Mouse (Mus musculus): ENCODE results near the gene Osbpl9. TPM values are rescaled to one million over a fixed set of nuclear protein-coding genes. Genes with fewer than 3 reads are reported as not detected.

The Osbpl9 gene
- polyA plus RNA-seq, 2 experiments, result 17.7 to 25.4 TPM

GRCm38 (mm10) chr4:109080118-109080517, 122.0 kb downstream of the Osbpl9 start:
- ATAC-seq (ENCODE audit: insufficient read depth) (no peak), DNase-seq (ENCODE audit: low read depth in 3 of 3, low spot score in 3 of 3) (no peak)
- Histone ChIP-seq H3K27ac (no peak overlapping the region), H3K4me2 (ENCODE audit: low read depth) (no peak overlapping the region), H3K9me3 (ENCODE audit: control insufficient read depth, low read length) (no peaks in the 10 kb centered on the region), H3K9ac (replicated peaks) (no peak overlapping the region), H3K4me3 (ENCODE audit: insufficient read depth in 1 of 2, low read depth in 2 of 2, low read length in 2 of 2) (no peak overlapping the region), H3K4me1 (replicated peaks; ENCODE audit: control insufficient read depth in 2 of 2, insufficient read depth in 2 of 2, low read length in 1 of 2) (no peaks in the 10 kb centered on the region), H3K36me3 (replicated peaks; ENCODE audit: control insufficient read depth, insufficient read depth, low read depth) (peaks cover 2% of the 10 kb centered on the region; the same call in 1 of the 2 replicates), H3K27me3 (ENCODE audit: control insufficient read depth, insufficient read depth, low read length) (no peaks in the 10 kb centered on the region)
- WGBS (ENCODE audit: insufficient replicate concordance), result 75% methylated on average over 5 of the region's 5 CpGs
- TF ChIP-seq CTCF (IDR thresholded peaks at IDR 0.05; ENCODE audit: low read depth) (no peak), EP300 (IDR thresholded peaks at IDR 0.05; ENCODE audit: low read depth) (no peak)

GRCm38 (mm10) chr4:109079676-109080075, 122.4 kb downstream of the Osbpl9 start:
- Histone ChIP-seq H3K27me3 (ENCODE audit: control insufficient read depth, insufficient read depth, low read length) (no peaks in the 10 kb centered on the region), H3K36me3 (replicated peaks; ENCODE audit: control insufficient read depth, insufficient read depth, low read depth) (peaks cover 2% of the 10 kb centered on the region; the same call in 1 of the 2 replicates), H3K4me1 (replicated peaks; ENCODE audit: control insufficient read depth in 2 of 2, insufficient read depth in 2 of 2, low read length in 1 of 2) (no peaks in the 10 kb centered on the region), H3K4me3 (ENCODE audit: insufficient read depth in 1 of 2, low read depth in 2 of 2, low read length in 2 of 2) (no peak overlapping the region), H3K4me2 (ENCODE audit: low read depth) (no peak overlapping the region), H3K9me3 (ENCODE audit: control insufficient read depth, low read length) (no peaks in the 10 kb centered on the region), H3K27ac (no peak overlapping the region), H3K9ac (replicated peaks) (no peak overlapping the region)
- ATAC-seq (ENCODE audit: insufficient read depth), result no peak
- TF ChIP-seq CTCF (IDR thresholded peaks at IDR 0.05; ENCODE audit: low read depth) (no peak), EP300 (IDR thresholded peaks at IDR 0.05; ENCODE audit: low read depth) (no peak)
- 52% methylated on average over 3 of the region's 3 CpGs for WGBS (ENCODE audit: insufficient replicate concordance)
- DNase-seq (ENCODE audit: low read depth in 3 of 3, low spot score in 3 of 3), result no peak

- ATAC-seq (ENCODE audit: insufficient read depth) (no peak), DNase-seq (ENCODE audit: low read depth in 3 of 3, low spot score in 3 of 3) (no peak)
- H3K36me3 ChIP-seq (replicated peaks; ENCODE audit: control insufficient read depth, insufficient read depth, low read depth), result peaks cover 2% of the 10 kb centered on the region; the same call in 1 of the 2 replicates
- H3K9ac ChIP-seq (replicated peaks), result no peak overlapping the region
- H3K9me3 ChIP-seq (ENCODE audit: control insufficient read depth, low read length), result no peaks in the 10 kb centered on the region
- WGBS (ENCODE audit: insufficient replicate concordance), result 84% methylated on average over 7 of the region's 7 CpGs
- H3K27ac ChIP-seq, result no peak overlapping the region
- H3K27me3 ChIP-seq (ENCODE audit: control insufficient read depth, insufficient read depth, low read length), result no peaks in the 10 kb centered on the region
- no peaks in the 10 kb centered on the region for H3K4me1 ChIP-seq (replicated peaks; ENCODE audit: control insufficient read depth in 2 of 2, insufficient read depth in 2 of 2, low read length in 1 of 2)
- H3K4me2 ChIP-seq (ENCODE audit: low read depth), result no peak overlapping the region
- TF ChIP-seq CTCF (IDR thresholded peaks at IDR 0.05; ENCODE audit: low read depth), result no peak
- TF ChIP-seq EP300 (IDR thresholded peaks at IDR 0.05; ENCODE audit: low read depth), result no peak
- H3K4me3 ChIP-seq (ENCODE audit: insufficient read depth in 1 of 2, low read depth in 2 of 2, low read length in 2 of 2), result no peak overlapping the region
These were observed 123.1 kb downstream of the Osbpl9 start for GRCm38 (mm10) chr4:109078941-109079340.

- no peaks in the 10 kb centered on the region; the same call in 1 of the 2 replicates for H3K36me3 ChIP-seq (replicated peaks; ENCODE audit: control insufficient read depth, insufficient read depth, low read depth)
- TF ChIP-seq EP300 (IDR thresholded peaks at IDR 0.05; ENCODE audit: low read depth) (no peak), CTCF (IDR thresholded peaks at IDR 0.05; ENCODE audit: low read depth) (no peak)
- H3K9me3 ChIP-seq (ENCODE audit: control insufficient read depth, low read length), result no peaks in the 10 kb centered on the region
- H3K4me1 ChIP-seq (replicated peaks; ENCODE audit: control insufficient read depth in 2 of 2, insufficient read depth in 2 of 2, low read length in 1 of 2), result no peaks in the 10 kb centered on the region
- no peak overlapping the region for H3K9ac ChIP-seq (replicated peaks)
- no peak overlapping the region for H3K4me3 ChIP-seq (ENCODE audit: insufficient read depth in 1 of 2, low read depth in 2 of 2, low read length in 2 of 2)
- H3K4me2 ChIP-seq (ENCODE audit: low read depth), result no peak overlapping the region
- no peaks in the 10 kb centered on the region for H3K27me3 ChIP-seq (ENCODE audit: control insufficient read depth, insufficient read depth, low read length)
- H3K27ac ChIP-seq, result no peak overlapping the region
- ATAC-seq (ENCODE audit: insufficient read depth), result no peak
- 75% methylated on average over 3 of the region's 3 CpGs for WGBS (ENCODE audit: insufficient replicate concordance)
- DNase-seq (ENCODE audit: low read depth in 3 of 3, low spot score in 3 of 3), result no peak
These were observed 128.8 kb downstream of the Osbpl9 start for GRCm38 (mm10) chr4:109073296-109073695.

GRCm38 (mm10) chr4:109072891-109073290, 129.2 kb downstream of the Osbpl9 start:
- Histone ChIP-seq H3K27ac (no peak overlapping the region), H3K4me1 (replicated peaks; ENCODE audit: control insufficient read depth in 2 of 2, insufficient read depth in 2 of 2, low read length in 1 of 2) (no peaks in the 10 kb centered on the region), H3K4me2 (ENCODE audit: low read depth) (no peak overlapping the region), H3K36me3 (replicated peaks; ENCODE audit: control insufficient read depth, insufficient read depth, low read depth) (no peaks in the 10 kb centered on the region; the same call in 1 of the 2 replicates), H3K27me3 (ENCODE audit: control insufficient read depth, insufficient read depth, low read length) (no peaks in the 10 kb centered on the region), H3K9ac (replicated peaks) (no peak overlapping the region), H3K4me3 (ENCODE audit: insufficient read depth in 1 of 2, low read depth in 2 of 2, low read length in 2 of 2) (no peak overlapping the region), H3K9me3 (ENCODE audit: control insufficient read depth, low read length) (no peaks in the 10 kb centered on the region)
- WGBS (ENCODE audit: insufficient replicate concordance), result 73% methylated on average over 6 of the region's 6 CpGs
- no peak for TF ChIP-seq EP300 (IDR thresholded peaks at IDR 0.05; ENCODE audit: low read depth)
- DNase-seq (ENCODE audit: low read depth in 3 of 3, low spot score in 3 of 3) (no peak), ATAC-seq (ENCODE audit: insufficient read depth) (no peak)
